Mouse (Mus musculus) kidney, adult 18-20 months (tissue): ENCODE measurements around the gene Ttll11.

Experiments used
- DNase-seq: peaks from one replicate; pipeline ENCODE4 v3.0.0; 2021

Ttll11 gene

GRCm38 (mm10) chr2:35849632-35850230, 130.0 kb downstream of the Ttll11 start:
- no peak for DNase-seq

DNA sequence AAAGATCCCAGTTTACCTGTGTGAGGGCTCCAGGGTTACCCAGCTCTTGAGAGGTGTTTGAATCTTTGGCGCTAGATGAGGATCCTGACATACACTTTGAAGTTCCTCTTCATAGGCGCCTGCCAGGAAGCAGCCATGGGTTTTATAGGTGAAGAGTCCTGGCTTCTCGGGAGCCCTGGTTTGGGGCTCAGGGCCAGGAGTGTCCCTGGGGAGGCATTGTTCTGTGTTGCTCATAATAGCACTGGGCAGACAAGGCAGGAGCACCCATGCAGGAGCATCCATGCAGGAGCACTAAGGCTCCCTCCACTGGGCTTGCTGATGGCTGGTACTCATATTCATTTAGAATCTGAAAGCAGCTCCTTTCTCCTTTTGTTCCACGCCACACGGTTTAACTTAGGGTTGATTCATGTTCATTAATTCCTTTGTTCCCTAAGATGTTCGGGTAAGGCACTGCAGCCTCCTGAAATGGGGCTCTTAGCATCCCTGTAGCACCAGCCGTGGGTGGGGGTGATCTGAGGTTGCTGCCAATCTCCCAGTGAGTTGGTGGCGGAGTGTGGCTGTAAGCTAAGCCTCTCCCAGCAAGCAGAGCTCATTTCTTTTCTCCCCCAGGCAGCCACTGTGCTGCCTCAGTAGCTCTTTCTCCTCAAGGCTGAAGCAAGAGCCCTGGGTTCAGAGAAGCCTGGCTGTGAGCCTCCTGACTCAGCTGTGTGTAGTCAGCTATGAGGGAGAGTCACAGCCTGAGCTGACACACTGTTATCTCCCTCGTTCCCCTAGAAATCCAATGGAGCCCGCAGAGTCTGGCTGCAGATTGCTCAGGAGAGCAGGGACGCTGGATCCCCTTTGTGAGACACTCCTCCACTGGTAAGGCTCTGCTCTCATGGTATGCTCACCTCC, 133.9 kb downstream of the Ttll11 start:
- DNase-seq = no peak

DNA sequence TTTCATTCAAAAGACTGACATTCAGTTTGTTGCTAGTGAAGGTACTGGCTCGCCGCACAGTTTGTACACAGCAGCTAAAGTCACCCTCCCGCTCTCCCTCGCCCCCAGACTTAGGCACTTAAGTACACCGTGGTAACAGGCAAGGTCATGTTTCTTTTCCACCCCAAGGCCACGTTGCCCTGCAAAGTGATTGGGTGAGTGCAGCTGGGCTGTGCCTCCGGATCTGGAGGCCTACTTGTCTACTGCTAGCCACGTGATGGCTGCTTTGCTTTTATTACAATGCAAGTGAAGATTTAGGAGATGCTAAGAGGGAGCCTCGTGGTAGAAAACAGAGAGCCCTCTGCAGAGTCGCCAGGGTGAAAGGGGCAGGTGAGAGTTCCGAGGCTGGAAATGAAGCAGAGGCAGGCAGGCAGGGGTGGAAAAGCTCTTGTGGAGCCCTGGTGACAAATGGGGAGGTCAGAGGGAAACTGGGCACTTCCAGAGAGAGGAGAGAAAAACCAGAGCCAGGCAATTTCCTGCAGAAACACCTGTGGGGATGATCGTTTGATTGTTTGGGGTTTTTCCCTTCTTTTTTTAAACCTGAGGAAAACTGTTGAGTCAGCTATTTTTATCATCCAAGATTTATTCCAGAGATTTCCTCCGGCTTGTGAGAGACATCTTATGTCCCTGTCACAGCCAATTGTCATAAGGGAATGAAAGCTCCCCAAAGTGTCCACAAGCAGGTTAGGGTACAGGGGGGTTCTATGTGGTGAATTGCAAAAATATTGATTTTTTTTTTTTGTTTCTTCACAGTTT, 135.6 kb downstream of the Ttll11 start:
- no peak for DNase-seq

GRCm38 (mm10) chr2:35842780-35843474, 136.8 kb downstream of the Ttll11 start:
- no peak for DNase-seq

DNA sequence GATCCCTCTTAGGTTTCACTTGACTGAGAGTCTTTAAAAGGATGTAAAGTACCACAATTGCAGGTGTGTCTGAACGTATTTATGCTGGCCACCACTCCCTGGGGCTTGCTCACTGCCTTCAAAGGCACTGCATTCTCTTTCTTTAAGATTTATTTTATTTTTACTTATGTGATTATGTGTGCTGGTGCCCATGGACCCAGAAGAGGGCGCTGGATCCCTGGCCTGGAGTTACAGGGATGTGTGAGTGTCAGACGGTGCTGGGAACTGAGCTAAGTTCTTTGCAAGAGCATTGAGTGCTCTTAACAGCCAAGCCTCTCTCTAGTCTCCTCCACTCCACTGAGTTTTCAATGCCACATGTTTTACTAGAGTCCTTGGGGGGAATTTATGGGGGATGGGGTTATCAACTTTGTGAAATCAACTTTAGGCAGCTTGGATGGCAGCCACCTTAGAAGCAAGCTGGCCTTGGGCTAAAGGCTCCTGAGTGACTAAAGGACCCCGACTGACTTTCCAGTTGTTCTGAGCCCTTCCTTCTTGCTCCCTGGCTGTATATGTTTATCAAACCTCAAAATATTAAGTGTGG, 137.8 kb downstream of the Ttll11 start:
- DNase-seq = no peak

- DNase-seq = peak; percentile 58
These were observed 138.5 kb downstream of the Ttll11 start for GRCm38 (mm10) chr2:35840956-35841816.

GRCm38 (mm10) chr2:35838751-35839479, 140.8 kb downstream of the Ttll11 start:
- no peak for DNase-seq

DNA sequence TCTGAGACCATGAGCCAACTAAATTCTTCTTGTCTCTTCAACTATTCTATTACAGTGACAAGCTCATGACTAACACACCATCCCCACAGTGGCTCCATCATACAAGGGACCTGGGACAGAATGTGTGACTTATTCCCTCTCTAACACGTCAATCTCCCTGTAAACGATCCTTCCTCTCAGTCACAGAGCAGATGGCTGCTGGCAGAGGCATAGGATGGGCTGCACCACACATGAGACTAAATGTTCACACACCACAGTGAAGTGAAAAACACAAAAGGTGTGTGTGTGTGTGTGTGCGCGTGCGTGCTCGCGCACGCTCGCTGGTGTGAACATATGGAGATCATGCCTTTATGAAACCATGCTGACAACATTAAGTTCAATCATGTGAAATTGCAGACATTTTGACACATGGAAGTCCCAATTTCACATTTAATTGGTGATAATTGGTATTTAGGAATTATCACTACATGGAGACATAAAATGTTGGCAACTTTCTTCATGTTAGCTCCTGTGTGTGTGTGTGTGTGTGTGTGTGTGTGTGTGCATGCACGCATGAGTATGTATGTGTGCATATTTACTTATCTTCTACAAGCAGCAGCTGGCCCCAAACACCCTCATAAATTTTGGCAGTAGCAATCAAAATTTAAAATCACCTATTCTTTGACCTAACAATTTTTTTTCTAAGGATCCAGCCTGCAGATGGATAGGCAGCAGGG, 145.4 kb downstream of the Ttll11 start:
- no peak for DNase-seq

GRCm38 (mm10) chr2:35833546-35833945, 146.2 kb downstream of the Ttll11 start:
- no peak for DNase-seq

DNA sequence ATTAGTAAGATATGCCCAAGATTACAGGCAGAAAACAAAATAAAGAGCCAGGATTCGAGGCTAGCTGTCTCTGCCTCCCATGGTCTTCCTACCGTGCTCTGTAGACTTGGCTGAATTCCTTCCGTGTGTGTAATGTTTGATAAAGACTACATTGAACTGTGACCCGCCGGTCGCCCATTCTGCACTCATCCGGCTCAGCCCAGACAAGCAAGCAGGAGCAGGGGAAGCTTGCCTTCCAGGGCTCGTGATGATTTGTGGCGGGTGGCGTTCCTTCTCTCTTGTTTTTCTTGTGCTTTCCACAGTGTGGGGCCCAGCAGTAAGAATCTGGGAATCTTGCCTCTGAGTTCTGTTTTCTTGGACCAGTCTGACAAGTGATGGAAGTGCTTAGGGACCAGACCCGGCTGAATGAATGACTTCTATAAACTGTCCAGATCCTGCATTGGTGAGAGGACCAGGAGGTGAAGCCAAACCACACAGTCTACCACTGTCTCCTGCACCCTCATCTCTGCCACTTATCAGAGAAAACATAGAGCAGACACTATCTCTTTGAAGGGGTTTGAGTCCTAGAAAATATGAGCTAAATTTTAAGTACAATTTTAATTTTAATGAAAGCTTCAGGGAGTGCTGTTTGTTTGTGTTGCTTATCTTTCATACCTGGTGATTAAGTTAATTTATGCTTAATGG, 146.8 kb downstream of the Ttll11 start:
- peak; percentile 71 for DNase-seq

DNA sequence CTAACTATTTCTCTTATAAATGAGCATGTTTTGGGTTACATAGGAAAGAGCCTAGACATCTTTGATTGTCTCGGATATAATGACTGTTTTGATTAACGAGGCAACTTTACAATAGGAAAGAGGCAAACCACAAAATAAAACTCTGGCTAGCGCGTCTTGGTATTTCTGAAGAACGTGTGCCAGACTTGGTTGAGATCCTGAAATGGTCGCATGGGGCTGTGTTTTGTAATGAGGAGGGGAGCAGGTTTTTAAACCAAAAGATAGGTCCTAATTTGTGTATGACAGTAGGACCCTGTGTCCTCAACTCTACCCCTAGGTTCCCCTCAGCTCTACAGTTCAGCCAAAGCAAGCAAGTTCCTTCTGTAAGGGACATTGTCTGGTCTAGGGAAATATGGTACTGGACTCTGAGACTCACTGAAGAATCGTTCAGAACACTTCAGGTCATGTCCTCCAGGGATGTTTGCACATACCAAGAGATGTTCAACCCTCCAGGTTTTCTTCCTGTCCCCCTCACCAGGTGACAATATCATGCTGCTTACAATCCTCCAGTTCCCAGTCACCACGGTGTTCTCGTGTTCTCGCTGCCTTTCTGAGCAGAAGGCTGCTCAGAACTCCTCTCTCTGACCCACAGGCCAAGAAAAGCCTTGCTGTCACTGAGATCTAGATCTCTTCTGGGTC, 147.7 kb downstream of the Ttll11 start:
- no peak for DNase-seq

GRCm38 (mm10) chr2:35830966-35831903, 148.5 kb downstream of the Ttll11 start:
- DNase-seq = no peak

DNA sequence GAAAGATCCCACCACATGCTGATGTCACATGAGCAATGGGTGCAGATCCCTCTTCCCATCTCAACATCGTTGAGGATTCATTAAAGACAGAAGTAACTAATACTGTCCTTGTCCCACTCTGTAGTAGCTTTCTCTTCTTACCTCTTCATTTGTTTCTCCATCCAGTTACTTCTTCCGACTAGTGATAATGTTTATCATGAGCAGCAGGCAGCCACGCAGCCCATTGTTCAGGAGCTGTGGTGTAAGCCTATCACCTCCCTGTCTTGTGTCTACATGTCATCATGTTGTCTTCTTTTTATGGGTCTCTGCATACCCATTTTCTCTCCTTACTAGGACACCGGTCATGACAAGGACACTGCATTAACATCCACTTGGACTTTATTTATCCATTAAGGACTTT, 150.6 kb downstream of the Ttll11 start:
- DNase-seq = no peak

DNA sequence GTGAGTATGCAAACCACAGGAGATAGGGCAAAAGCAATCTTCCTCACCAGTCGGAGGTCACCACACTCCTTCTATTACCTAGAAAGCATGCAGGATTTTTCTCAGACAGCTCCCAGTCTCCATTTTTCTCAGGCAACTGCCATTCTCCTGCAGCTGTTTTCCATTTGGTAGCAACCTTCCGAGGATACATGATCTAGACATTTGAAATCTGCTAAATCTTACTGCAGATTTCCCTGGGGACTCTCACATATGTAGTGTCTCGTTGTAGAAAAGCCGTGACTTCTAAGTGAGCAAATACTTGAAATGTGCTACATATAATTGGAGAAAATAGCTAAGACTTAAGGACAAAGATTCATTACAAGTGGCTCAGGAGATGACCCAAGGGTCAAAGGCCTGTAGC, 151.8 kb downstream of the Ttll11 start:
- DNase-seq = no peak

DNA sequence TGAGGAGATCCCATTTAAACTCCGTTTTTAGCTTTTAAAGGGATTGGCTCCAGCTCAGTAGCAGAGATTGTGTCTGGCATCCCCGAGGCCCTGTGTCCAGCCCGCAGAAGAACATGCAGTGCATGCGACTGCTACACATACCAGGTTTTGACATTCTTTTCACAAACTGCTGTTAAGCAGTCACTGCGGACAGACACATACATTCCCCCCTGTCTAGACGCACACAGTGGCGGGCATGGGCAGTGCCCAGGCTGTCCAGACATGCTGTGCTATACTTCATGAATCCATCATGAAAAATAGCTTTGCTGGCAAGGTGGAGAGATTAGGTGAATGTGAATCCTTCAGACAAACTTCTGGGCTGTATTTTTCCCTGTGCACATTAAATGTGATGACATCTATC, 154.6 kb downstream of the Ttll11 start:
- no peak for DNase-seq

- no peak for DNase-seq
These were observed 156.1 kb downstream of the Ttll11 start for GRCm38 (mm10) chr2:35823589-35823988.

GRCm38 (mm10) chr2:35818883-35819282, 160.8 kb downstream of the Ttll11 start:
- no peak for DNase-seq
